Mouse (Mus musculus) mouse embryonic stem cell (cell line): ENCODE results near the gene Gja4.

Experiments used
- in situ Hi-C, 2 experiments: fragments of 300-500 bp; cut with MboI; formaldehyde crosslinking; loops; 1 replicate in 1 of 2; 3 replicates in 1 of 2; pipeline ENCODE4 v1.14.3; 2019 to 2020; ENCODE audit warnings: low sequenced_read_pairs in 2 of 2, low pct_unique_long_range_greater_than_20kb in 1 of 2, mixed read lengths in 1 of 2; ENCODE audit not compliant: unreplicated experiment in 1 of 2

Gene Gja4

DNA sequence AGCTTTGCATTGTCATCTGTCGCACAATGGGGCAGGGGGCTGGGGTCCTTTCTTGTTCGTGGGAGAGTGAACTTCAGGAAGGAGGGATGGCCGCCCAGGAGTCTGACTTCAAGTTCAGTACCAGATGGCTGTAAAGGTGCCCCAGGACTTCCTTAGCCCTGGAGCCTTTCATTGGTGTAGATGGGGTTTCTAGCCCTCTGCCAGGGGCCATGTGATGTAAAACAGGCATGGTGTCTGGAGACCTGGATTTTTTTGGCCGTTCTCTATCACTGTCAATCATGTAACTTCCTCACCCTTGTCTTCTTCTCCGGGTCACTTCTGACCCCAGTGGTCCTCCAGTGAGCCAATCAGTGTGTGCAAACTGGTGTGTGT, 49.7 kb downstream of the Gja4 start:
- in situ Hi-C loops: no loop called here

DNA sequence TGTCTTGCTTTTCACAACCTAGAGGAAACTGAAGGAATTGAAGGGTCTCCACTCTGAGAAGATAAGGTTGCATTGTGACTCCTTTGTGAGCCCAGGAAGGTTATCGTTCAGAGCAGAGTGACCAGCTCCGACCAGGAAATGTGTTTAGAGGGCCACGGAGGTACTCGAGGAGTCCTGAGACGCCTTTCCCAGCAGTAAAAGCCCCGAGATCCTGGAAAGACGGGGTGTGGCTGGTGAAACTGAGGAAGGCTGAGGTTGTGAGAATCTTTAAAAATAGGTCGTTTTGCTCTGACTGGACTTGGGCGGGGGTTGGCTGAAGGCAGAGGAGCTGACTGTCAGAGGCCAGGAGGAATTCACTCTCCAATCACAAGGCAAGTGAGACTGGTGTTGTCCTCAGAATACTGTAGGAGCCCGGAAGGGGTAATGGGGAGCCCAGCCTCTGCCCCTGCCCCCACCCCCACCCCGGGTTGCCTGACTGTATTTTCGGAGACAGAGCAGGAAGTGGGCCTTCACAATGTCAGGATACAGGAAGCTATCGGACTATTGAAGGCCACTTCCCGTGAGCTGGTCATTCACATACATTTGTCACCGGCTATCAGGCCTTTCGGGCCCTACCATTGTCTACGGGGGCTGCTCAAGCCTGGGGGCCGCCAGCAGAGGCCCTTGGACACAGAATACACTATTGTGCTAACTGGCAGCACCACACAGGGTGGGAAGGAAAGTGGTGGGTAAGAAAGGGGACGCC, 50.2 kb downstream of the Gja4 start:
- in situ Hi-C loops: no loop called here

- in situ Hi-C loops: no loop called here
Observed at GRCm38 (mm10) chr4:127261601-127262000, 52.2 kb downstream of the Gja4 start.
